Mouse (Mus musculus) retina, embryonic 14.5 days (tissue): ENCODE measurements around the gene Gm15217.

Experiments
- DNase-seq: peaks from one replicate; pipeline ENCODE4 v3.0.0-alpha.2; 2015; ENCODE audit warnings: low spot score

The Gm15217 gene

DNA sequence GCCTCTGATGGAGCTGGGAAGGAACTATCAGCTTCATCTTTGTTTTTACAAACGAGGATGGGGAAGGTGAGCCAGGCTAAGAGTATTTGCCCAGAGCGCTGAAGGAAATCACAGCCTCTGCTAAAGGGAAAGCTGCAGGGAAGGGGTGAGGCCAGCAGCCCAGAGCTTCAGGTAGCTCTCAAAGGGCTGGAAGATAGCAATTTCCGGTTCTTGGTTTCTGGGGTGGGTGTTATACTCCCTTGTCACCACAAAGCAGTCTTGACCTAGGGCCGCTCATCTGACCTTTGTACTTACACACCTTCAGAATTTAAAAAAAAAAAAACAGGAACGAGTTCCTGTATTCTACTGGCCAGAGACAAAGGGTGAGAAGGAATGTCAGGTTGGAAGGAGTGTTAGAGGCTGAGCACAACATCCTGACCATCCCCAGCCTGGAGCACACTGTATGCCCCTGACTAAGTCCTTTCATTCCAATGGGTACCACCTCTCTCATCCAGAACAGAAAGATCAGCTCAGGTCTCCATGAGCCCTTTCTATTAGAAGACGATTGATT, 12.5 kb downstream of the Gm15217 start:
- no peak for DNase-seq

DNA sequence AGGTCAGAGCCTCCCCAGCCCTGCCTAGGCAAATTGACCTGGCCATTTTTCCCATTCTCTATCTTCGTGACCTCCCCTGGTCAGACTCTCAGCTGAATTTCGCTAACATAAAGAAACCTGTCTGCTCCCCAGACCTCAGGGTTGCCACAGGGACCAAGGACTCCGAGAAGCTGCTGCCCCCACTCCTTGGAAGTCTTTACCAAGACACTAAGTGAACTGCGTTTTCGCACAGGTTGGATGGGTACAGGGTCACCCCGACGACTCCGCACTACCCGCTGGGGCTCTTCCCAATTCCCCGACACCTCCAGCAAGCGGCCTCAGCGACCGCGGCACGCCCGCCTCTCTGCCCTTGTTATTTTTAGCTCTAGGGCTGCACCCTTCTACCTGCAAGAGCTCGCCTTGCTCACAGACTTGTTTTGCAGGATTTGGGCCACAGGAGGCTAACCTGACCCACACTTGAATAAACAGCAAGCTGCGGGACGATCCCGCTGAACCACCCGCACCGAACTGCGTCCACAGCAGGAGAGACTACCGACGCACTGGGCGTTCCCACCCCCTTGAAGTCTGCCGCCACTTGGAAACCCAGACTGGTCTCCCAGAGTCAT, 19.0 kb downstream of the Gm15217 start:
- DNase-seq = no peak

DNA sequence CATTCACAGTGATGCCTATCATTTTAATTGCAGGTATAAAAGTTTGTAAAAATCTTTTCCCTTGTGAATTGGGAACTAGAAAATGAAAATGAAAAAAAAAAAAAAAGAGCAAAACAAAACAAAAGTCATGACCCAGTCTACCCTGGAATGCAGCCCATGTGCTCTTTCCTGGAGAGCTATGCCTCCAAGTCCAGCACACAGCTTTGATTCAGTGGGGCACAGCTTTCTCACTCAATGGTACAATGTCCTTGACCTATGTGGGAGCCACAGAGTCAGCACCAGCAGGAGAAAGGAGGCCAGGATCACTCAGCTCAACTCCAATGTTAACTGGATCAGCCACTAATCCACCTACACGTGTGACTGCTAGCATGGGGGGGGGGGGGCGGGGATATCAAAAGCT, 20.7 kb downstream of the Gm15217 start:
- no peak for DNase-seq

DNA sequence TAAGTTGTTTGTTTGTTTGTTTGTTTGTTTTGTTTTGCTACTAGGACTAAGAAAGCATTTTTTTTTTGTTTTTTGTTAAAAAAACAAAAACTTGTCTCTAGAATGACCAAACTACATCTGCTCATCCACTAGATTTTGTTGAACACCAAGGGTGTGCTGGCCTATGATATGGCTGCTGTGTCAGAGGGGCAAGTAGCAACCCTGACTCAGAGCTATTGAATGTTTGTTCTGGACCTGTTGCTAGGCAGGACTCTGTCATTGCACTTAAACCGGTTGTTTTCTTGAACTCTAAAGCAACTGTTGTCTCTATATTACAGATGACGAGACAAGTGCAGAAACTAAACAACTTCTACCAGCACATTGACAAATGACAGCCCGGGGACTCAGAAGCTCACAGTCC, 29.1 kb downstream of the Gm15217 start:
- DNase-seq = no peak

DNA sequence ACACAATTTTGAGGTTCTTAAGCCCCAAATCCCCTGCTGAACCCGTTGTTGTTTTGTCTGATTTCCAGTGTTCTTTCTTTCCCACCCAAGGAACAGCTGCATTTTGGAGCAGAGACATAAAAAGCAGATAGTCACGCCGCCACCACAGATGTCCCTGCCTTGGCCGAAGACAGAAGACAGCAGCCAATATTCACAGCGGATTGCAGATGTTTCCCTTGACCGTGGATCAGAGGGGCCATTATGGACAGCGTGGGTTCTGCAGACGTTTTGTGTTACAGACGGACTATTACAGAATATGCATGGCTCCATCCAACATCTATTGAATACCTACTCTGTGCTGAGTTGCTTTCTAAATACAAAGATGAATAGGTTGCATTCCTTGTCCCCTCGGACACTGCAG, 29.8 kb downstream of the Gm15217 start:
- DNase-seq = no peak

DNA sequence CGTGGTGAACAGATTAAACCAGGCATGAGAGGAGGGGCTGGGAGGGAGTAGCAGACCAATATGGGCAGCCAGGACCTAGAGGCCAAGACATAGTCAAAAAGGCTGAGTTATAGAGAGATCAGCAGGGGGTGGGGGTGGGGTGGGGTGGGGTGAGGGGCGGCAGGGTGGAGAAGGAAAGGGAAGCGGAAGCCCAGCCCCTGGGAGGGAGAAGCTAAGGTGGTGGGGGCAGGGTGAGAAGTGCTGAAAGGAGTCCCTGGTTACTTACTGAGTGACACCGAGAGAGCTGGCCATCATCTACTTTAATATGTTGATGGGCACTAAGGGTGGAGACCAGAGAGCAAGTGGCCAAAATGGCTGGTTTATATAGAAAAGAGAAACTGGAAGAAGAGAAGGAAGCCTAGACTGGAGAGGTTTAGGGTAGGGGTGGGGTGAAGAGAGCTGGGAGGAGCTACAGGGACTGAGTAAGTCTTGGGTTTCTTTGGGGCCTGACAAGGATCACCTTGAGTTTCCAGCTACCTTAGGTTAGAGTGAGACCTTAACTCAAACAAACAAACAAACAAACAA, 31.4 kb downstream of the Gm15217 start:
- DNase-seq = no peak

DNA sequence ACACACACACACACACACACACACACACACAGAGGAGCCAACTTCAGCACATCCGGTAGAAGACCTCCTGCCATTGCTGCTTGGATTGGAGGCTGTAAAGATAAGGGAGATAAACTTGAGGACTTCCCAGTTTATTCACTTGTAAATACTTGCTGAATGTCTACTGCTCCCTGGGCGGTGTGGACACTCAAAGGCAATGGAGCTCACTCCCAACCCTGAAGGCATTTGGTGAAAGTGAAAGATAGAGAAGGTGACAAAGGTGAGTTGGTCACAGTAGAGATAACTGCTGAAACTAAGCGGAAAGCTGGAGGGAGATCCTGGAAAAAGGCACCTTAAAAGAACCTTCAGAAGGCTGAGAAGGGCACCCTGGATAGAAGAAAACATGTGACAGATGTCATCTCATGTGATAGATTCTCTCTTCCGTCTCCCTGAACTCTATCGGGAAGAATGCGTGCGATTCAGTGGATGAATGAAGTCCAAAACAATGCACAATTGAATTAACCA, 33.3 kb downstream of the Gm15217 start:
- no peak for DNase-seq

DNA sequence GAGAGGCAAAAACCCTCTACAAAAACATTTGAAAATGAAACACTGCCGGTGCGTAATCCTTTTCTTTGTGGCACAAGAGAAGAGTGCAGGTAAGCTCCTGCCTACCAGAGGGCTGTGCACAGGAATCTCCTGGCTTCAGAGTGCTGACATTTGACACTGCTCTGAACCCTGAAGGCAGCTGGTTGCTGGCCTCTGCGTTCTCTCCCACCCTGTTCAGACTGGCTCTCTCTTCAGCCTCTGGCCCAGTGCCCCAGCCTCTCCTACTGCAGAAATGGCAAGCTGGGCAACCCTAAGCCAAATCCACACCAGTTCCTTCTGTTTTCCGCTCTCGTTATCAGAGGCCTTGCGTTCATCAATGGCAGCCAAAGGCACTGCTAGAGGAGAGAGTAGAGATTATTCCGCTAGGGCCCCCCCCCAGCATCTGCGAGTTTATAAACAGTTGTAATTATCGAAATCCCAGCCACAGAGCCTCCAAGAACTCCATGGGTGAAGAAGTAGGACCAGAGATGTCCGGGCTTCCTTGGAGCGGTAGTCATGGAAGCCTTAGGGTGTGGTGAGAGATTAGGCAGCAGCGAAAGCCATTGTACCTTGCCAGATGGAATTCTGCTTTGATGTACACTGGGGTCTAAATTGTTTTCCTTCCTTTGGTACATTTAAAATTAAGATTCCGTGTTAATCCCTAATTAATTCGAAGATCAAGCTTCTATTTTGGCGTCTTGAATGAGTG, 39.3 kb downstream of the Gm15217 start:
- no peak for DNase-seq

DNA sequence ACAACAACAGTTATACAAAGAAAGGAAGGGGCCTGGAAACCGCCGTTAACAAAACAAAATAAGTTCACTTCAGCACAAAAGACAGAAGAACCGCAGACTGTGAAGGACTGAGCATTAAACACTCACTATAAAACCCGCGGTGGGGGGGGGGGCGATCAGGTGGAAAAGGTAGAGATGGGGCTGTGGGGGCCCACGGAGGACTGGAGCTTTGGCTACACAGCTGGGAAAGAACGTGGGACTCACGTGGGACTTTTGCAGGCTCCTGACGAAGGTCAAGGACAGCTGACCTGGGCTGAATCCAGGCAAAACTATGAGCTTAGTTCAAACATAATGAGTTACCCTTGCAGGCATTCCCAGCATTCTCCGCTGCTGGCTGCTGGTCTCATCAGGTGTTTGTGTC, 40.1 kb downstream of the Gm15217 start:
- DNase-seq = no peak

DNA sequence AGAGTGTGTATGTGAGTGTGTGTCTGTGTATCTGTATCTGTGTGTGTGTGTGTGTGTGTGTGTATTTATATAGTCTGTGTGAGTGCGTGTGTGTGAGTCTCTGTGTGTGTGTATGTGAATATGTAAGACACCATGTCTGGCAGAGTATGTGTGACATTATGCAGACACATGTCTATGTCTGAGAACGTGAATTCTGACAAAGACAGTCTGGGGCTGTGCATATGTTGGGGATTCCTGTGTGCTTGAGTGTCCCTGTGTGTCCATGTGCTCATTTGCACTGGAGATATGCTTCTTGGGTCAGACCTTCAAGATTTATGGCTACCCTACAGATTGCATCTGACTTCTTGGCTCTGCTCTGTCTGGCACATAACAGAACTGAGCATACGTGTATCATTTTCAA, 42.6 kb downstream of the Gm15217 start:
- DNase-seq = no peak

DNA sequence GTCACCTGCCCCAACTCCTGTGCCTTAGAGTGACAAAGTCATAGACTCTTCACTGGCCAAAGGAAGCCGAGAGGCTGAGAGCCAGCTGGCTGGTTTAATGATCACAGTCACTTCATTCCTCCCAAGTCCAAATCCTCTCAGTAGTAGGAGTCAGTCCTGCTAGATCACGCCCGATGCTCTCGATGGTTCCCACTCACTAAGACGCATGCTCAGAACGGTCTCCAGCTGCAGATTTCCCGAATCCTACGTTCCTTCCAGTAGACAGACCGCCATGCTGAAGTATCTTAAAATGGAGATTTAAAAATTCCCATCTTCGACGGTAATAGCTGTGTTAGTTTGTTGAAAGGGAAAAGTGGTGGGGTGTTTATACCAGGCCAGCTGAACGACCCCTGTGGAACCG, 48.0 kb downstream of the Gm15217 start:
- no peak for DNase-seq

DNA sequence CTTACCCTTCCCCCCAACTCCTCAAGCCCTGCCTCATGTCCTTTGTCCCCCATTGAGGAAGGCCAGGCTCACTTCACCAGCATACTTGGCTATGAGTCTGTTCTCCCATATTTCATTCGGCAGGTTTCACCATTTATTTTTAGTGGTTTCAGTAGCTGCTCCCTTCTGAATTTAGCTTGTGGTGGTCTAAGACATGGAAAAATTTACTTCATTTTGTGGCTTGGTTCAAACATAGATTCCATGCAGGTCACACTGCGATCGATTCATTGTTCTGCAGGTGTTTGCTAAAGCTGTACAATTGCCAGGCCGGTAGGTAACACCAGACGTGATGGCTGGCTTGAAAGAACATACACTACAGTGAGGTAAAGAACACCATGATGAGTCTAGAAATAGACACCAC, 51.0 kb downstream of the Gm15217 start:
- no peak for DNase-seq
